Mouse (Mus musculus) splenic B cell, adult 2 months (primary cell): ENCODE measurements around the gene Gm16253.

Experiments used
- DNase-seq: peaks from one replicate; pipeline ENCODE4 v3.0.0-alpha.2; 2011; ENCODE audit warnings: low read depth, low spot score
- H3K27me3 ChIP-seq: 2 replicates; pipeline ENCODE4 v1.6.1; 2012; ENCODE audit warnings: mild to moderate bottlenecking, low read length, moderate library complexity, mixed read lengths; ENCODE audit not compliant: control insufficient read depth, poor library complexity, insufficient read depth, severe bottlenecking
- H3K36me3 ChIP-seq: 2 replicates; pipeline ENCODE4 v1.6.1; 2012; ENCODE audit warnings: mild to moderate bottlenecking, low read length, moderate library complexity, mixed read lengths; ENCODE audit not compliant: control insufficient read depth, poor library complexity, insufficient read depth, severe bottlenecking

Gm16253 gene

GRCm38 (mm10) chr3:96629729-96630600 is 53.2 kb downstream of the Gm16253 start, which contains the start of gene Rbm8a:
Gene Rbm8a, plus strand, starts transcription at chr3:96629933.
- Histone ChIP-seq H3K27me3 (no peaks in the 10 kb centered on the region), H3K36me3 (peaks cover 1% of the 10 kb centered on the region; the same call in 1 of the 2 replicates)
- peak; percentile 97 for DNase-seq
